Mouse (Mus musculus): ENCODE measurements around the gene Fxyd4.

- TF ChIP-seq CTCF (IDR thresholded peaks at IDR 0.05; ENCODE audit: extremely low read depth, insufficient read depth, low read length), result no peak
- 0 out of 2 replicates have a peak, but pooled peaks have one; percentile 35 for TF ChIP-seq POLR2A (IDR thresholded peaks at IDR 0.05; ENCODE audit: extremely low read depth, insufficient read depth, low read length)
Measured at GRCm38 (mm10) chr6:117906015-117906531, 31.4 kb downstream of the Fxyd4 start.
